Mouse (Mus musculus) embryonic facial prominence, embryonic 14.5 days (tissue): ENCODE measurements around the gene Exosc2. TPM values are rescaled to one million over a fixed set of nuclear protein-coding genes. Genes with fewer than 3 reads are reported as not detected.

Experiments
- ATAC-seq: fragments of 200-750 bp; cut with Nextera tagmentation; 2 replicates; pipeline ENCODE4 v1.8.0; 2017; ENCODE audit warnings: low read depth, moderate number of reproducible peaks, moderate TSS enrichment
- DNase-seq: peaks from one replicate; pipeline ENCODE4 v3.0.0-alpha.2; 2015; ENCODE audit warnings: low spot score
- H3K27ac ChIP-seq: fragments of 300-500 bp; sonication (generic); replicated peaks from 2 replicates; pipeline ENCODE4 v1.5.1; 2014; ENCODE audit warnings: low read depth, mild to moderate bottlenecking, low read length, moderate library complexity
- H3K27me3 ChIP-seq: fragments of 300-500 bp; sonication (generic); replicated peaks from 2 replicates; pipeline ENCODE4 v1.6.1; 2014; ENCODE audit warnings: low read length; ENCODE audit not compliant: control insufficient read depth, insufficient read depth
- H3K36me3 ChIP-seq: fragments of 300-500 bp; sonication (generic); 2 replicates; pipeline ENCODE4 v1.6.1; 2014; ENCODE audit warnings: low read length, mixed read lengths; ENCODE audit not compliant: control insufficient read depth, insufficient read depth
- H3K4me1 ChIP-seq: fragments of 300-500 bp; sonication (generic); 2 replicates; pipeline ENCODE4 v1.6.1; 2014; ENCODE audit warnings: antibody characterized with exemption, low read length; ENCODE audit not compliant: control insufficient read depth, insufficient read depth
- H3K4me2 ChIP-seq: fragments of 300-500 bp; sonication (generic); 2 replicates; pipeline ENCODE4 v1.6.1; 2014; ENCODE audit warnings: low read depth, mild to moderate bottlenecking, low read length, moderate library complexity, mixed read lengths
- H3K4me3 ChIP-seq: fragments of 300-500 bp; sonication (generic); 2 replicates; pipeline ENCODE4 v1.5.1; 2014; ENCODE audit warnings: low read depth, mild to moderate bottlenecking, low read length
- H3K9ac ChIP-seq: fragments of 300-500 bp; sonication (generic); 2 replicates; pipeline ENCODE4 v1.6.1; 2014; ENCODE audit warnings: low read depth, mild to moderate bottlenecking, low read length, moderate library complexity, mixed read lengths
- H3K9me3 ChIP-seq: fragments of 300-500 bp; sonication (generic); 2 replicates; pipeline ENCODE4 v1.6.1; 2016; ENCODE audit warnings: low read length; ENCODE audit not compliant: control insufficient read depth
- WGBS: fragments of 180-500 bp; shearing (Covaris S2); extraction: QIAGEN DNeasy Blood & Tissue Kit; methylation state at CpG from one replicate; pipeline ENCODE4 v1.1.7; 2014; 5-methylcytosine and 5-hydroxymethylcytosine counted together
- polyA plus RNA-seq: library from polyadenylated mRNA; unstranded; fragments of >200 nt; fragmentation: Nextera tagmentation; extraction: Ambion mirVana; gene quantifications from 2 replicates; pipeline ENCODE4 v1.2.1, GENCODE M21; 2014

The Exosc2 gene
- polyA plus RNA-seq, 1 experiment from 2014 or later = 36.8 TPM

GRCm38 (mm10) chr2:31688074-31688925 lies 17.8 kb downstream of the Exosc2 start, which contains the start of gene Abl1:
TSS of gene Abl1 (plus strand) at chr2:31688376.
- H3K4me3 ChIP-seq = peak within 1 kb of the TSS; percentile 95
- H3K27me3 ChIP-seq = no peaks in the 10 kb centered on the region
- H3K27ac ChIP-seq = peak within 1 kb of the TSS; percentile 92
- no peaks in the 10 kb centered on the region for H3K9me3 ChIP-seq
- peak; percentile 100 for DNase-seq
- peak within 1 kb of the TSS; percentile 92 for H3K9ac ChIP-seq
- H3K36me3 ChIP-seq = 0 out of 2 replicates have a peak, but pooled peaks cover 9% of the 10 kb centered on the region
- peaks cover 11% of the 10 kb centered on the region for H3K4me1 ChIP-seq
- peak; percentile 100 for ATAC-seq
- 0% methylated on average over 30 of the region's 64 CpGs for WGBS
- H3K4me2 ChIP-seq = peak within 1 kb of the TSS; percentile 77

- Histone ChIP-seq H3K4me2 (peak overlapping the region; percentile 77), H3K27me3 (no peaks in the 10 kb centered on the region), H3K9ac (peak overlapping the region; percentile 92), H3K4me3 (peak overlapping the region; percentile 95), H3K9me3 (no peaks in the 10 kb centered on the region), H3K4me1 (peaks cover 11% of the 10 kb centered on the region), H3K27ac (peak overlapping the region; percentile 92), H3K36me3 (peaks cover 11% of the 10 kb centered on the region; the same call in 1 of the 2 replicates)
- no peak for ATAC-seq
- under 1% methylated on average over 12 of the region's 12 CpGs for WGBS
- no peak for DNase-seq
Measured at GRCm38 (mm10) chr2:31689045-31689444, 18.5 kb downstream of the Exosc2 start.

DNA sequence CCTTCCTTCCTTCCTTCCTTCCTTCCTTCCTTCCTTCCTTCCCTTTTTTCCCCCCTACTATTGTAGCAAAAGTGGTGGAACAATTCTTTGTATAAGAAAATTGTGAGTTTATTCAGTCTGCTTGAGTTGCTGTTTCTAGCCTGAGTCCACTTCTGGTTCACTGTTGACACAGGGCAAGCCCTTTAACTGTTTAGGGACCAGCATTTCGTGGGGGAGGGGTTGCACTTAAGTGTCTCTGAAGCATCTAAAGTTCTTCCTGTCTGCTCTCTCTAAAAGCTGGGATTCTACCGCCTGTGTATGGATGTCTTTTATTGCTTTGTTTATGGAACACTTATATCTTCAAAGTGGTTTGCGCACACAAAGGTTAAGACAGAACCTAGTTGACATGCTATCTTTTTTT lies 19.5 kb downstream of the Exosc2 start:
- ATAC-seq (no peak), DNase-seq (no peak)
- H3K4me3 ChIP-seq = peak overlapping the region; percentile 95
- H3K27ac ChIP-seq = no peak overlapping the region
- H3K9ac ChIP-seq = 0 out of 2 replicates have a peak overlapping the region, but pooled peaks have one; percentile 92
- no peaks in the 10 kb centered on the region for H3K9me3 ChIP-seq
- H3K4me2 ChIP-seq = peak overlapping the region; percentile 77
- H3K27me3 ChIP-seq = no peaks in the 10 kb centered on the region
- H3K4me1 ChIP-seq = peaks cover 11% of the 10 kb centered on the region
- peaks cover 16% of the 10 kb centered on the region; the same call in 1 of the 2 replicates for H3K36me3 ChIP-seq
- 45% methylated on average over 3 of the region's 3 CpGs for WGBS

GRCm38 (mm10) chr2:31698209-31698608 lies 27.7 kb downstream of the Exosc2 start:
- no peak for DNase-seq

DNA sequence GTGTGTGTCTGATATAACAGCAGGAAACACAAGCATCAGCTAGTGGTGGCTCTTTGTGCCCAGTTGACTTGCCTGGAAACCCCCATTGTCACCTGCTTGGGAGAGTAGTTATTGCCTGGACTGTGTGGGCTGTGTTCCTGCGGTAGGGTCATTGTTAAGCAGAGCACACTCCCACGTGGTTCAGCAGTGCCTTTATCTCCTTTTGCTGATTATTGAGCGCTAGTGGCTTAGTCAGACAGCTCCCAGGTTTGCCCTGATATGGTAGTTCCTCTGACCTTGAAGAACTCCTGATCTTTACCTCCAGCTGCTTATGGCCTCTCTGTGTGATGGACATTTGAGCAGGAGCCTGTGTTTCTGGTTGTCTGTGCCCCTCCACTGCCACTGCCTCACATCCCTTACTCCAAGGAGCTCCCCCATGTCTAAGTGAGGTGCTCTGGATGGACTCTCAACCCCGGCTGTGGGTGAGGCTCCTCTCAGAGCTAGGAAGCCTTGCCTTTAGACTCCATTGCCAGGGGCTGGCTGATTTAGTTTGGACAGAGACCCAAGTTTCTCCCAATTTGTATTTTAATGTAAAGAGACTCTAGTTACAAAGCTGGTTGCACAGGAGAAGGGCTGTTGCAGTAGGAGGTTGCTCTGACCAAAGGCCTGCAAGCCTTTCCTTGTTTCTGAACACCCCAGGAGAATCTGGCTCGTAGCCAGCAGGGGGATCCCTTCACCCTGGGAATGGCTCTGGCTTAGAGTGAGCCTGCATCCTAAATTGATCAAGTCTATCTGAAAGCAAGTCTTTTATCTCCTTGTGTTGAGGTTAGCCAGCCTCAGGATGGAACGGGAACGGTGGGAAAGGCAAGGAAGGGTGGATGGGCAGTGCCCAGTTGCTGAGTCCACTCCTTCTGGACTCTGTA lies 30.3 kb downstream of the Exosc2 start:
- no peaks in the 10 kb centered on the region for H3K9me3 ChIP-seq
- ATAC-seq (no peak), DNase-seq (peak; percentile 36)
- no peak overlapping the region for H3K4me2 ChIP-seq
- H3K36me3 ChIP-seq = peaks cover 29% of the 10 kb centered on the region
- H3K4me3 ChIP-seq = no peak overlapping the region
- WGBS = 60% methylated on average over 7 of the region's 7 CpGs
- H3K27ac ChIP-seq = no peak overlapping the region
- H3K4me1 ChIP-seq = no peaks in the 10 kb centered on the region
- H3K9ac ChIP-seq = no peak overlapping the region
- H3K27me3 ChIP-seq = no peaks in the 10 kb centered on the region

More at GRCm38 (mm10) chr2:31698209-31698608, 27.7 kb downstream of the Exosc2 start:
- no peak overlapping the region for H3K9ac ChIP-seq
- H3K4me1 ChIP-seq = no peaks in the 10 kb centered on the region
- no peak overlapping the region for H3K27ac ChIP-seq
- no peaks in the 10 kb centered on the region for H3K9me3 ChIP-seq
- H3K4me2 ChIP-seq = no peak overlapping the region
- no peak overlapping the region for H3K4me3 ChIP-seq
- no peaks in the 10 kb centered on the region for H3K27me3 ChIP-seq
- no peak for ATAC-seq
- H3K36me3 ChIP-seq = peaks cover 38% of the 10 kb centered on the region

DNA sequence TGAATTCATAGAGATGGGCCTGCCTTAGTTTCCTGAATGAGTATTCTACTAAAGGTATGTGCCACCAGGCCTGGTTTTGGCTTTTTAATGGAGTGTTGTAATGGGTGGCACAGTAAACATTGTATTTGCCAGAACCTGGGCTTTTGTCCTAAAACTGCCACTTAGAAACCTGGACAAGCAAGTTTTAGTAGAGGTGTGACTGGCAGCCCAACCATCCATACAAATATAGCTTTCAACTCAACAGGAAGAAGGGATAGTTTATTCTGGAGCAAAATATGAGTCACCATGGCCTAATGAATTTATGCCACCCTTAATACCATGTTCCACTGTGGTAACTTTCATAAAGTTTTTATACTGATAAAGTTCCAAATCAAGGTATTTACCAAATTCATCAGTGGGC lies 32.7 kb downstream of the Exosc2 start:
- no peak for DNase-seq
- no peaks in the 10 kb centered on the region for H3K9me3 ChIP-seq
- no peak overlapping the region for H3K27ac ChIP-seq
- no peaks in the 10 kb centered on the region for H3K27me3 ChIP-seq
- H3K4me3 ChIP-seq = no peak overlapping the region
- ATAC-seq = no peak
- H3K36me3 ChIP-seq = peaks cover 18% of the 10 kb centered on the region
- no peaks in the 10 kb centered on the region for H3K4me1 ChIP-seq
- no peak overlapping the region for H3K4me2 ChIP-seq
- H3K9ac ChIP-seq = no peak overlapping the region

GRCm38 (mm10) chr2:31705914-31706313 lies 35.4 kb downstream of the Exosc2 start:
- Histone ChIP-seq H3K9me3 (no peaks in the 10 kb centered on the region), H3K27me3 (no peaks in the 10 kb centered on the region), H3K4me1 (no peaks in the 10 kb centered on the region), H3K27ac (no peak overlapping the region), H3K4me3 (no peak overlapping the region), H3K36me3 (no peaks in the 10 kb centered on the region; the same call in 1 of the 2 replicates), H3K9ac (no peak overlapping the region), H3K4me2 (no peak overlapping the region)
- no peak for ATAC-seq
- DNase-seq = no peak

DNA sequence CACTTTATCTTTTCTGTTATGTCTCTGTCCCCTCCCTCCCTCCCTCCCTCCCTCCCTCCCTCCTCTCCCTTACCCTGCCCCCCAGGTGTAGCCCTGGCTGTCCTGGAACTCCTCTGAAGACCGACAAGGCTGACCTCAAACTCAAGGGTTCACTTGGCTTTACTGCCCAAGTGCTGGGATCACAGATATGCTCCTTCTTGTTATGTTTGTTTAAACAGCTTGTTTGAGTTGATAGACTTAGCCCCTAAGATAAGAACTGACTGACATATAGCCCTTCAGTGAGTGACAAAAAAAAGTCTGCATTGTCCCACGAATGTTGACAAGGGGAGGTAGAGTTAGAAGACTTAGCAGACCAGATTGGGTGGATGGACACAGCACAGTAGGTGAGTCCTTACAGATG lies 36.0 kb downstream of the Exosc2 start:
- Histone ChIP-seq H3K4me1 (no peaks in the 10 kb centered on the region), H3K9ac (no peak overlapping the region), H3K27ac (no peak overlapping the region), H3K36me3 (no peaks in the 10 kb centered on the region), H3K27me3 (no peaks in the 10 kb centered on the region), H3K9me3 (no peaks in the 10 kb centered on the region), H3K4me2 (no peak overlapping the region), H3K4me3 (no peak overlapping the region)
- ATAC-seq = no peak
- DNase-seq = no peak
- 69% methylated on average over 2 of the region's 2 CpGs for WGBS
